Mouse (Mus musculus): ENCODE measurements around the gene Mvb12b.

- no peak for TF ChIP-seq POU5F1 (IDR thresholded peaks at IDR 0.05; ENCODE audit: borderline replicate concordance, low read length)
- no peak for TF ChIP-seq CTCF (conservative IDR thresholded peaks at IDR 0.05; ENCODE audit: low read length)
- no peak for TF ChIP-seq NANOG (IDR thresholded peaks at IDR 0.05; ENCODE audit: borderline replicate concordance, low read length)
Observed at GRCm38 (mm10) chr2:33770526-33771130, 117.1 kb downstream of the Mvb12b start.

Data from E14TG2a.4 (cell line).